Mouse (Mus musculus) common myeloid progenitor, adult 5-6 weeks (primary cell): ENCODE measurements around the gene Zc3h18. TPM values are rescaled to one million over a fixed set of nuclear protein-coding genes. Genes with fewer than 3 reads are reported as not detected.
A peak's percentile ranks its signal among the peaks of the same experiment; 100 is the strongest.

Source experiments
- ATAC-seq: replicated peaks from 2 replicates; pipeline ENCODE4 v1.8.0; 2016; ENCODE audit warnings: low read depth, mild to moderate bottlenecking, moderate TSS enrichment, inconsistent platforms; ENCODE audit not compliant: poor library complexity, severe bottlenecking
- total RNA-seq: library from RNA; stranded (forward); fragments of 200-1000, 187-1606 nt; gene quantifications from 2 replicates; pipeline ENCODE4 v1.2.3, GENCODE M21; 2017

Gene Zc3h18
- total RNA-seq, 1 experiment from 2014 or later = 81.0 TPM

DNA sequence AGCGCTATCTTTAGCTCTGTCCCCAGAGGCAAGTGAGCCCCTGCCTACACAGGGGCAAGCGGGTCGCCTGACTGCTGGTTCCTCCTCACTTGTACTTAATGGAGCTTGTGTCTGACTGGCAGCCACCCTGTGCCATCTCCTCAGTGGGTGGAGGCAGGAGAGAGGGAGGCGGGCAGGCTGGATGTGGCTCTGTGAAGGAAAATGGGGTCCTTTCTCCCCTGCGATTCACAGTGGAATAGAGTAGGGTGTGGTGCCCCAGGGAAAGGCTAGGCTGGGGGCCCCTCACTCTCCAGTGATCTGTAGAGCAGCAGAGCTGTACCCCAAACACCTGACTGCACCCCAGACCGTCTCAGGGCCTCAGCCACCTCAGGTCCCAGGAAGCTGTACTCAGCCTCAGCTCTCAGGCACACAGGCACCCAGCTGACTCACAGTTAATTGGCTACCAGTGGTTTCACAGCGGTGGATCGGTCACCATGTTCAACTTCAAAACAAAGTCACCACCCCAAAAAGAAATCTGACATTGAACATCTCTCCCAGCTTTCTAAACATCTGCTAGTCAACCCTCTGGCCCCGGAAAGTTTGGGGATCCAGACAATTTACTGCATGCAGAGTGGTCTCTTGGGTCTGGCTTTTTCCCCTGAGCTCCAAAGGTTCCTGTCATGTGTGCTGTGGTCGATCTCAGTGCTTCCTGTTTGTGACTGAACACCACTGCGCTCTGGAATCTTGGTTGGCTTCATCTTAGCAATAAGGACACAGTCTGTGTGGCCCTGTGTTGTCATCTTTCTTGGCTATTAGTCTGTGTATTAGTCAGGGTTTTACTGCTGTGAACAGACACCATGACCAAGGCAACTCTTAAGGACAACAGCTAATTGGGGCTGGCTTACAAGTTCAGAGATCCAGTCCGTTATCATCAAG, 31.0 kb upstream of the Zc3h18 start:
- 0 out of 2 replicates have a peak, but pooled peaks have one; percentile 13 for ATAC-seq

DNA sequence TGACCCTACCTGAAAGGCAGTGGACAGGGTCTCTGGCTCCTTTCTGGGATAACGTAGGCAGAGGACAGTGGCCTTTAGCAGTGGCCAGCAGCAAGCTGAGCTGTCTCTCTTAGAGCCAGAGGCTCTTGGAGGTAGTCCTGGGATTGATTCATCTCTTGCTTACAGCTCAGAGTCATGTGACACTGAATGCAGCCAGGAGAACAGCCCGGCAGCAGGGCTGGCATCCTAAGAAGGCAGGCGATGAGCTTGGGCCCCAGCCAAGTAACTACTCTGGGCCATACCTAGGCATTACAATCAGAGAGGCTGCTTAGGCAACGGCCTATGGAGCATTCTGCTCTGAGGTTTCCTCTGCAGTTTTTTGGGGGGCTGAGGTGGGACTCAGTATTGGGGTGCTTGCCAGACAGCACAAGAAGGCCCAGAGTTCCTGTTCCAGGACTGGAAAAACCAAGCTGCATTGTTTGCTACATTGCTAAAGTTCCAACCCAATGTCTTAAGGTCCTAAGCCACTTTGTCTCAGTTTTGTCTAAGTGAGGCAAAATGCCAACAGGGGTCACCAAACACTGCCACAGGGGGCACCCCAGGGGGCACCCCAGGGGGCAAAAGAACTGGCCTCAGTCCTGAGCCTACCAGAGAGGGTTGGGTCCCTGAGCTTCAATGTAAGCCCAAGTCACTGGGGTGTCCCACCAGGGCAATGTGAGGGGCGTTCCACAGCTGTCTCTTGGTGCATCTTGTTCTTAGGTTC, 28.4 kb upstream of the Zc3h18 start:
- no peak for ATAC-seq

DNA sequence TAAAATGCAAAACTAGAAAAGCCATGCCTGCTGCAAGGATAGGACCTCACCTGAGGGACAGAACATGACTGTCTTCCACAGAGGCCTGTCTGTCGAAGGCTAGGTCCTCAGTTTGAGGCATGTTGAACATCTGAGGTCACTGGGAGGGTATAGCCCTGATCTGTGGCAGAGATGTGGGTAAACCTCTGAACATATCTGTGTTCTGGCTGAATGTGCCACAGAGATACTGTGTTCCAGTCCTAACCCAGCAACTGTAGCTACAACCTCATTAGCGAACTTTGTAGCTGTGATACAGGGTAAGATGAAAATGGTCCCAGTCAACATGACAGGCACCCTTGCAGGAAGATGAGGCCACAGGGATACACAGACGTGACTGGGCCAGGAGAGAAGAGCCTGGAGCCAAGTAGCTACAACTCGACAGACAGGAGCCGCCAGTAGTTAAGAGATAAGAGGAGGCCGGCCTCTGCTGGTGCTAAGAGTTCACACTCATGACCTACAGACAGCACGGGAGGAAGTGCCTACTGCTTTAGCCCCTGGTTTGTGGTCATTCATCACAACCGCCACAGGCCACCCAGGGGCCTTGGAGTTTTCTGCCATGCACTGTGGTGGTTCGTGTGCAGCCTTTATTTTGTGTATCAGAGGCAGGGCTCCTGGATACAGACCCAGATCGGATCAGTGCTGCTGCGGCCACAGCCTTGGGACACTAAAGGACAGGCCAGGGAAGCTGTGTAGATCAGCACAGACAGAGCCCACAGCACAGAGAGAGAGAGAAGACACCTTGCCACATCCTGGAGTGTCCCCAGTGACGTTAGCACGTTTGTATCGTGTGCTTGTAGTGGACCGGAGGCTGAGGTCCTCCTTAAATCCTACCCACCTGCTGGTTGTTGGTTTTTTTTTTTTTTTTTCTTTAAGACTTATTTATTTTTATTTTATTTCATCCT, 26.8 kb upstream of the Zc3h18 start:
- ATAC-seq = peak; percentile 67

DNA sequence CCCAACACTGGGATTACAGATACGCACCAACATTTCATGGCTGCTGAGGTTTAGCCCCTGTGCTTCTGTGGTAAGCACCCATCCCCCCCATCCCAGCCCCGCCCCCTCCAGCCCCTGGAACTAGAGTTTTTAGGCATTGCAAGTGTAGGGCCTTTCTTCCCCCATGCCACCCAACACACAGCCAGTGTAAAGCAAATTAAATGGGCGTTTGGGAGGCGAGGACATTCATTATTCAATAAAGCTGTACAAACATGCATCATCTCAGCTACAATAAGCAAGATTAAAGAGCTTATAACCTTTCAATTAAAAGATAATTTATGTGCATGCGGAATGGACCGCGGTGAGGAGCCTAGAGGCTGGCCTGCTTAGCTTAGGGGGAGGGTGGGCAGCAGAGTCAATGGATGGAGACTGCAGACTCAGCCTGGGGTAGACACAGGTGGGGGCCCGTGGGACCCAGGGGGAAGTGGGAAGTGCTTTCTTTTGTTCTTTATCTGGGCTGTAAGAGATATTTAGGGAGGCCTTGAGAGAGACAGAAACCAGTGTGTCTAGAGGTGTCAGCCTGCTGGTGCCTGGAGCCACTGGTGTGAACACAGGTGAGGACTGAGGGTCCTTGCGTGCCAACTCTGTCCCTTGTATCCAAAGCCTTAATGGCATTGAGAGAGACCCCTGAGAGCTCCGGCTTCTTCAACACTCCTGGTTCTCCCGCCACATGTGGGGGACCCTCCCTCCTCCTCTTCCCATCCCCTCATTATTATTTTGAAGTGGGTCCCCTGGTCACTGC, 25.9 kb upstream of the Zc3h18 start:
- no peak for ATAC-seq

DNA sequence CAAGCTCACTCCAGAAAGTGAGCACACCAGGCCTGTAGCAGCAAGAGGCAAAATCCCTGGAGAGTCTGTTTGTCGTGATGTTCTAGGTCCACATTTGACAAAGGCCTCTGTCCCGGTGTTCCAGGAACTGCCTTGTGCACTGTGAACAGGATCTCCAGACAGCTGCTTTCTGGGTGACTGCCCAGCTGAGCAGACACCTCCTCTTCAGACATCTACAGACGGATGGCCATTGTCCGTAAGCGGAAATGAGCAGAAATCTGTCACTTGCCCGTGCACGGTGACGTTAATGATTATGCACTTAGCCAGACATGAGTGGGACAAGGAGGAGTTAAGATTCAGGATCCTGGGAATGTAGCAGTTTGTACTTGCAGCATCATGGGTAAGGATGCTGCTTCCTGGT, 22.3 kb upstream of the Zc3h18 start:
- ATAC-seq = no peak

DNA sequence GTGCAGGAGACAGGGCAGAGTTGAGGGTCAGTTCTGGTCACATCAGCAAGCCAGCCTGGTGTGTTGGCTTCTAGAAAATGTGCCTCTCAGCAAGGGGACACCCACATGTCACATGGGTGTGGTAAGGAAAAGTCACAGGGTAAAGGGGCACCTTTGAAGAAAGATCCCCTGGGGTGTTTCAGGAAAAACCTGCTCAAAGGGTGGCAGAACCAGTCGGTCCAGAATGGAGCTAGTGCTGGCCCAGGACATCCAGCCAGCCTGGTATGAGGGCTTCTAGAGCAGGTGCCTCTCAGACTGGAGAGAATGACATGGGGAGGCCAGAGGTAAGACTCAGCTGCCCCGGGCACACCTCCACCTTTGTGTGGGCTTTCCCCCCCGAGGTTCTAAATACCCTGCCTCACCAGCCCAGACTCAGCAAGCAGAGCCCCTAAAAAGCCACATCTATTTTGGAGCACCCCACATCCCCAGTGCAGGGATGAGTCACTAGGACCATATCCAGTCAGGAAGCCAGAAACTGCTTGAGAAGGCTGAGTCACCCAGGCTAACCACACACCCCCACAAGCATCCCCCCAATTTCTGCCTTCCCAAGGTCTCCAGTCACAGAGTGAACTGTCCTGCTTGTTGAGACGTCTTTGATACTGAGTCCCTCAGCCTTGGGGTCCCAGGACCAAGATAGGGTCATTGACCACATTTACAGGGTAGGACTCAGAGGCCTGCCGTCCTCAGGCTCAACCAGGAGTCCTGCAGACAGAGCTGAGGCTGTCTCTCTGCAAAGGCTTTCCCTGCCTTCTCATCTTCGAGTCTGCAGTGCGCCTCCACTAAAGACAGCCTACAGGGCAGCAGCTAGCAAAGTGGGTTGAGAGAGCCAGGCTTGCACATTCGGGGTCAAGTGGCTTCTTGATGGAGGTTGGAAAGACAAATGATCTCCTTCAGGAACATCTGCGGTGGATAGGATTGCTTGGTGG, 20.5 kb upstream of the Zc3h18 start:
- peak; percentile 80 for ATAC-seq

DNA sequence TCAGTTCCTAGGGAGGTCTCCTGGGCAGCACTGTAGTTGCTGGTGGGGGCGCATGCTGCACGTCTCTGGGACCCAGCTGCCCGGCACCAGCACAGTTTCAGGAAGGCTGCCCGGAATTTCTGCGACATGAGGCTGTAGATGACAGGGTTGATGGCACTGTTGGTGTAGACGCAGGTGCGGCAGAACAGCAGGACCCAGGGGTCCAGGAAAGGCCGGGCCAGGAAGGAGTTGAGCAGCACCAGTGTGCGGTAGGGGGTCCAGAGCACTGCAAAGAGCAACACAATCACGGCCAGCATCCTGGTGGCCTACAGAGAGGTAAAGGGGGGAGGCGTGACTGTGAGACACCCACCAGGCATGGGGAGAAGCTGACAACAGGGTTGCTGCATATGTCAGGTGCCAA, 19.2 kb upstream of the Zc3h18 start:
- no peak for ATAC-seq

DNA sequence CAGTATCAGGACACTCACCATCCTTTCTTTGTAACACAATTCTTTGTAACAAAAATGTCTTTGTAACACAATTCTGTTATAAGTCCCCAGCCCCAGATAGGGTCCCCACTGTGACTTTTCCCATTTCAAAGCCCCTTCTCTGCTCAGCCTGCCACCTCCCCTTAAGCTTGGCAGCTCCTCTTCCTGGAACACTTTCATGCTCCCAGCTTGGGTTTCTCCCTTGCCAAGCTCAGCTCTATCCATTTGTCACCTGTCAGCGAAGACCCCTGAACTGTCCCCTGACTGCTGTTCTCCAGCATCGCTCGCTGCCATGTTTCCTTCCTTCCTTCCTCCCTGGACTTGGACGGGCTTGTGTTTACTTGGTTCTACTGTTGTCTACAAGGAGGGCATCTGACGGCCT, 18.8 kb upstream of the Zc3h18 start:
- ATAC-seq = no peak

DNA sequence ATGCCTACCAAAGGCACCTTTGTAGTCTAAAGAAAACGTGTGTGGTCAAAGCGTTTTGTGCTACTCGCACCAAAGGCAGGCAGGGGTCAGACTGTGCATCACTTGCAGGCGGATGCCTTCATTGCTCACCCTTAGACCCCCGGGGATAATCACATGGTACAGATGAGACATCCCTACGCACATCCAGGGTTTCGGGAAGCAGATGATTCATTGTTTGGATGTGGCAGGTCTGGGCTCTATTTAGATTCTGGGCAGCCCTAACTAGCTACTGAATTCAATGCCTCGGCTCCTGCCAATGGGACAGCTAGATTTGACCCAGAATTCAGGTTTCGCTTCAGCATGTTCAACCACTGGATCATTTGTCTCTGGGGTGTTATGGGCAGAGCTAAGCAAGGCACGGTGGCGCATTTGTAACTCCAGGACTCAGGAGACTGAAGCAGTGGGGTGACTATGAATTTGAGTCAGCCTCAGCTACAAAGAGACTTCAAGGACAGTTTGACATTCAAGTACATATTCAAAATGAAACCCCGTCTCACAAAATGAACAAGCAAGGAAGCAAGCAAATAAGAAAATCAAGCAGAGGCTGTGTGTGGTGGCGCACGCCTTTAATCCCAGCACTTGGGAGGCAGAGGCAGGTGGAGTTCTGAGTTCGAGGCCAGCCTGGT, 17.2 kb upstream of the Zc3h18 start:
- ATAC-seq = no peak

DNA sequence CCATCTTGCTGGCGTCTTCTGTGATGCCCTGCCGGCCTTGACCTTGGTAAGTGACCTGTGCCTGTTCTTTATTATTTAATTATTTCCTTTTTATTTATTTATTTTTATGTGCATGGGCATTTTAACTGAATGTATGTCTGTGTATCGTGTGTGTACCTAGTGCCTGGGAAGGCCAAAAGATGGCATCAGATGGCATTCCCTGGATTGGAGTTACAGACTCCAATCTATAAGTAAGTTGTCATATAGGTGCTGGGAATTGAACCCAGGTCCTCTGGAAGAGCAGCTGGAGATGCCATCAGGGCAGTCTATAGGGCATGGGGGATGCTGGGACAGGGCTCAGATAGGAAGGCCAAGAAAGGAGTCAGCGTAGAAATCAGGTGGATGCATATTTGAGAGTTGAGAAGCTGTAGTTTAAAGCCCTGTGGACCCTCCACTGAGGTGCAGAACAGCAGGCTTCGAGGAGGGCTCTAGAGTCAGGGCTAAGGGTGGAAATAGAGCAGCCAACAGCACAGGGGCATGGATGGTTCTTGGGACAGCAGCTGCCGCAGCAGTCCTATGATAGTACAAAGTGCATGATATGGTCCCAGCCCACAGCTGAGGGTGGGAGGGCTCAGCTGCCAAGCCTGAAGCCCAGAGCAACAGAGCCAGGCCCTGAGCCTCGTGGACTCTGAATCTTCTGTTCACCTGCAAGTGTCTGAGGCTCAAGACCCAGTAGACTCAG, 15.6 kb upstream of the Zc3h18 start, which contains the start of gene Trhr2:
Gene Trhr2 (minus strand): TSS at position 51 of the 721 bp plus-strand sequence.
- ATAC-seq = no peak

DNA sequence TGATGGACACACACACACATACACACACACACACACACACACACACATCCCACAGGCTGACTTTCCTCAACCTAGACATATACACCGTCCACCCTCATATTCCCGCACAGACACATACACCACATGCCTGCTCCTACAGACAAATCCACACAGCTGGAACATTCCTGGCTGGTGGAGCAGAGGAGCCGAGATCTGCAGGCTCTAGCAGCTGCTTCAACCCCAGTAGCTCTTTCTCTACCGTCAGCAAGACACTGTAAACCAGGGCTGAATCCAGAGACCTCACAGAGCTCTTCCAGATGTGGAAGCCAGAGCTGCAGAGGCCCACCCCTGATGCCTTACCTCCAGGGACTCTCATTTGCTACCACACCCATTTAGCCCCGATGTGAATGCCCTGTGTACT, 14.1 kb upstream of the Zc3h18 start:
- ATAC-seq = no peak

DNA sequence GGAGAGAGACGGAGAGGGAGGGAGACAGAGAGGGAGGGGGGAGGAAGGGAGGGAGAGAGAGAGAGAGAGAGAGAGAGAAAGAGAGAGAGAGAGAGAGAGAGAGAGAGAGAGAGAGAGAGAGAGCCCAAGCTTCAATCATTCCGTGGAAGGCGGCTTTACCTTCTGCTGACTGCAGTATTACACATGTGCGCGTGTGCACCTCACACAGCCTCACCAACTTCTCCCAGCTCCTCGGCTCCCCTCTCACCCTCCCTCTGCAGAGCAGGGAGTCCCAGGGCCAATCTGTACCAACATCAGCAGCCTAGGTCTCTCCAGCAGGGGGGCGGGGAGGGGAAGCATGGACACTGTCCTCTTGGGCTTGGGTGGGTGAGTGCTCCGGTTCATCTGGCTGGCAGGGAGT, 13.4 kb upstream of the Zc3h18 start:
- ATAC-seq = no peak

DNA sequence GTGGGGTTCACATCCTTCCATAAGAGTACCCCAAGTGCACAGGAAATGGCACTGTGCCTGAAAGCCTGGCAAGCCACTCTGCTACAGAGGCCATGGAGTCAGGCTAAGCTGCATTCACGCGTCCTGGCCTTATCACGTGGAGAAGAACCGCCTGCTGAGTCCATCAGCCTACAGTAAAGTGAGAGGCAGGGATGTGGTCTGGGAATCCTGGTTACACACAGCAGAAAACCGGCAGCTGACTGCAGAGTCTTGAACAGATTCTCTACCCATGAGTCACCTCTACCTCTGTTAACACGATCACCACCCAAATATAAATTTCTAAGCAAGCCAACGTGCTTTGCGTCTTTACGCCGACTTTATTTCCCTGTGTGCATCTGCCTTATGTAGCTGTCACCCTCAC, 7.9 kb upstream of the Zc3h18 start:
- no peak for ATAC-seq

DNA sequence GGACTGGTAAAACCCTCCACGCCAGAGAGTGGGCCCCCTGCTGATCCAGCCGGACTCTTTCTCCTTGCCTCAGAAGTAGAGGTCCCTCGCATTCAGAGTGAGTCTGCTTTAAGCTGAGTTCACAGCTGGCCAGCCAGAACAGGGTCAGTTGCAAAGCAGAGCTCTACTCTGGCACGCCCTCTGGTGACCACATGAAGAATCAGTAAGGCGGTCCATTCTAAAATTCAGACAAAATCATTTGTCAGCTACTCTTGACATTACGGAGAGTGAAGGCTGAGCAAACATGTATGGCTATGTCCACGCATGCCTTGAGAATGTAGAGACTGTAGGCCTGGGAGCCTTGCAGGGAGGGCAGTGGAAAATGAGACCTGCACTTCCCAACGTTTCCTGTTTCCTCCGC, 6.7 kb upstream of the Zc3h18 start:
- peak; percentile 91 for ATAC-seq

DNA sequence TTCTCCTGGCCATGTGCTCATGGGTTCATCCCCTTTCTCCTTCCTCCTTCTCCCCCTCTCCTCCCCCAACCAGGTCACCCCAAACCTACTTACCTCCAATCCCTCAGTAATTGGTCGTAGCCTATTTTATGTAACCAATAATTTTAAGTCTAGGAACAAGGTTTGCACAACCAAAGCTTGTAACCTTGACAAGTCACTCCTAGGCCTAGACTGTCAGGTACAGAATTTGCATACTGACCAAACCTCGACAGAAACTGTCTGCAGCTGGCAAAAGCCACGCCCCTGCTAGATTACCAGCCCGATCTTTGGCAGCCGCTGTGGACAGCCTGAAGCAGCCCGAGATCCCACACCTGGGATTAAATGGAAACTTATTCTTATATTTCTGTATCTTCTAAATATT, 4.7 kb upstream of the Zc3h18 start:
- ATAC-seq = no peak

DNA sequence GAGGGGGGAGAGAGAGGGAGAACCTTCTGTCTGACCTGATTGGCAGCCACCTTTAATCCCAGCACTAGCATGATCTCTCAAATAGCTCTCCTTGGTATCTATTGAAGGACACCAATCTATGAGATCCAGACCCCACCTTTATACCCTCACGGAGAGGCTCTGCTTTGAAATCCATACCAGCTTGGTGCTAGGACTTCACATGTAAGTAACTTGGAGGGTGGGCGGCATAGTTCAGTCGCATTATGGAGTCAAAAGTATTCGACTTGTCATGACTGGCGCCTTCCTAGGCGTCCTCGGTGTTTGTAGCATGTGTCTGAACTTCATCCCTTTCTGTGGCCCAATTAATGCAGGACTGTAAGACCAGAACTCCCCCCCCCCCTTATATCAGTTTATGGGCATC, 1.1 kb upstream of the Zc3h18 start:
- no peak for ATAC-seq

DNA sequence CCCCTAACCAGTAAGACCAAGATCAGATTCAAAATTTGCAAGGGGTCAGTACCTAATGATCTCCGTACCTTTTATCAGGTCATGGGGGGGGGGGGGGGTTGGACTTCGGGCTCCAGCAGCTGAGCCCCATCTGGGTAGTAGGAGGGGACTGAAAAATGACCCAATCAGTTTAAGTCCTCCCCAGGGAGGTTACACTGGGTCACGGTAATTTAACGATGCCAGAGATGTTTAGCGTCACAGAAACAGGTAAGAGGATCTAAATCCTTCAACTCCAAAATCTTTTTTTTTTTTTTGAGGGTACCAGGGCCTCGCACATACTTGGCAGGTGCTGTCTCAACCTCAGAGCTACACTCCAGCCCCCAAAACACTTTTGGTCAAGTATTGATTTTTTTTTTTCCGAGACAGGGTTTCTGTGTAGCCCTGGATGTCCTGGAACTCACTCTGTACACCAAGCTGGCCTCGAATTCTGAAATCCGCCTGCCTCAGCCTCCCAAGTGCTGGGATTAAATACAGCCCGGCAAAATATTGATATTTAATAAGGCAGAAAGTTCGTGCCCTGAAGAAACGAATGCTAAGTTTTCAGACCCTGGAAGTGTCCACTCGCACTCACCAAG, 551 bp upstream of the Zc3h18 start:
- ATAC-seq = no peak
